Mouse (Mus musculus) kidney, postnatal 0 days (tissue): ENCODE data around the gene Gm3415. TPM values are rescaled to one million over a fixed set of nuclear protein-coding genes. Genes with fewer than 3 reads are reported as not detected.
"Not testable (repeated sequence)": the region's sequence is repeated elsewhere in the genome, so short reads cannot be mapped to it uniquely, and the experiment has no call there.

Experiments used
- ATAC-seq: fragments of 200-750 bp; cut with Nextera tagmentation; replicated peaks from 2 replicates; pipeline ENCODE4 v1.8.0; 2017; ENCODE audit warnings: low read depth, moderate number of reproducible peaks, moderate TSS enrichment, moderate library complexity; ENCODE audit not compliant: low FRiP score
- DNase-seq: peaks from one replicate; pipeline ENCODE4 v3.0.0-alpha.2; 2016; ENCODE audit warnings: low spot score
- H3K27ac ChIP-seq: fragments of 300-500 bp; sonication (generic); 2 replicates; pipeline ENCODE4 v1.5.1; 2014; ENCODE audit warnings: mild to moderate bottlenecking
- H3K27me3 ChIP-seq: fragments of 300-500 bp; sonication (generic); 2 replicates; pipeline ENCODE4 v1.6.1; 2014; ENCODE audit warnings: low read length, mixed read lengths; ENCODE audit not compliant: insufficient read depth
- H3K36me3 ChIP-seq: fragments of 300-500 bp; sonication (generic); 2 replicates; pipeline ENCODE4 v1.6.1; 2014; ENCODE audit warnings: low read length, mixed read lengths; ENCODE audit not compliant: insufficient read depth
- H3K4me1 ChIP-seq: fragments of 300-500 bp; sonication (generic); replicated peaks from 2 replicates; pipeline ENCODE4 v1.6.1; 2014; ENCODE audit warnings: antibody characterized with exemption, low read length, mixed read lengths; ENCODE audit not compliant: insufficient read depth
- H3K4me2 ChIP-seq: fragments of 300-500 bp; sonication (generic); 2 replicates; pipeline ENCODE4 v1.6.1; 2014; ENCODE audit warnings: mild to moderate bottlenecking, low read length, moderate library complexity, mixed read lengths
- H3K4me3 ChIP-seq: fragments of 300-500 bp; sonication (generic); replicated peaks from 2 replicates; pipeline ENCODE4 v1.5.1; 2014; ENCODE audit warnings: low read depth, low read length
- H3K9ac ChIP-seq: fragments of 300-500 bp; sonication (generic); 2 replicates; pipeline ENCODE4 v1.6.1; 2014; ENCODE audit warnings: low read depth, low read length
- H3K9me3 ChIP-seq: fragments of 300-500 bp; sonication (generic); replicated peaks from 2 replicates; pipeline ENCODE4 v1.6.1; 2016; ENCODE audit warnings: low read length, inconsistent platforms, mixed read lengths
- CTCF ChIP-seq: IDR thresholded peaks from 2 replicates; pipeline ENCODE4 v1.5.1; 2016; ENCODE audit warnings: antibody characterized with exemption, low read depth, mild to moderate bottlenecking, moderate library complexity
- WGBS: fragments of 180-500 bp; shearing (Covaris S2); extraction: QIAGEN DNeasy Blood & Tissue Kit; methylation state at CpG from one replicate; pipeline ENCODE4 v1.1.7; 2014; 5-methylcytosine and 5-hydroxymethylcytosine counted together
- polyA plus RNA-seq: library from polyadenylated mRNA; unstranded; fragments of >200 nt; fragmentation: Nextera tagmentation; extraction: Ambion mirVana; gene quantifications from 2 replicates; pipeline ENCODE4 v1.2.1, GENCODE M21; 2015

Gene Gm3415
- polyA plus RNA-seq, 1 experiment from 2014 or later = not detected

DNA sequence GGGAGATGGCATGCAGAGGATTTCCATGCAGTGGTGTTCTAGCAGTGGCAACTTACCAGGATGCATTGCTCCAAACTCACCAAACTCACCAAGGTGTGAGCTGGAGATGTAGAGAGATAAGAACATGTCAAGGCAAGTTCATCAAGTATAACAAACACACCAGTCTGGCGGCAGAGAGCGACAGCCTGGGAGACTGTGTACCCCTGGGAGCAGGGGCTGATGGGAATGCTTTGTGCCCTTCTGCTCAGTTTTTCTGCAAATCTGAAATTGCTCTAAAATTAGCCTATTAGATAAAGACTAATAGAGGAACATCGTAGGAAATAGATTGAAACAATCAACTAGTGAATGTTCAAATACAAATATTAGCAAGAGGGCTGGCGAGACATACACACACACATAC, 35.7 kb downstream of the Gm3415 start:
- H3K27me3 ChIP-seq = no peaks in the 10 kb centered on the region
- ATAC-seq = no peak
- DNase-seq = no peak
- 87% methylated on average over 4 of the region's 4 CpGs for WGBS
- no peak overlapping the region for H3K9ac ChIP-seq
- H3K4me1 ChIP-seq = no peaks in the 10 kb centered on the region
- no peak overlapping the region for H3K4me3 ChIP-seq
- no peak overlapping the region for H3K4me2 ChIP-seq
- H3K27ac ChIP-seq = no peak overlapping the region
- no peaks in the 10 kb centered on the region for H3K36me3 ChIP-seq
- no peak for TF ChIP-seq CTCF
- no peaks in the 10 kb centered on the region for H3K9me3 ChIP-seq

DNA sequence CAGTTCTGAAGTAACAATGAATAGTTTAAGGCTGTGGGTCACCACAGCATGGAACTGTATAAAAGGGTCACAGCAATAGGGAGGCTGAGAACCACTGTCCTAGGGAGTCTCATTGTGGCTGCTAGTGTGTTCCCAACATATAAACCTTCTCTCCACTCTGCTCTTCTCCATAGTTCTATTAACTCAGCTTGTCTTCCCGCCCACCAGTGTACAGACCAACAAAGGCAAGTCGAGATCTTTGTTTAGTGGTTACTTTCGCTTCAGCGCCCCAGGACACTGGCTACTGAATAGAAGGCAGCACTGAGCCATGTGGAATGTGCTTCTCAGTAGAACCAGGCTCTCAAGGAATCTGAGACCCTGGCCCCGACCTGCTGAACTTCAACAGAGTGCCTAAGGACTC, 36.6 kb downstream of the Gm3415 start:
- no peak overlapping the region for H3K4me3 ChIP-seq
- DNase-seq (no peak), ATAC-seq (no peak)
- WGBS = 64% methylated on average over 5 of the region's 5 CpGs
- H3K9me3 ChIP-seq = no peaks in the 10 kb centered on the region
- no peaks in the 10 kb centered on the region for H3K36me3 ChIP-seq
- no peak overlapping the region for H3K4me2 ChIP-seq
- no peak overlapping the region for H3K27ac ChIP-seq
- TF ChIP-seq CTCF = no peak
- no peaks in the 10 kb centered on the region for H3K27me3 ChIP-seq
- H3K9ac ChIP-seq = no peak overlapping the region
- H3K4me1 ChIP-seq = no peaks in the 10 kb centered on the region

GRCm38 (mm10) chr5:146596612-146597502, 40.9 kb downstream of the Gm3415 start:
- WGBS = 67% methylated on average over 18 of the region's 18 CpGs
- no peak overlapping the region for H3K4me3 ChIP-seq
- H3K9me3 ChIP-seq = no peaks in the 10 kb centered on the region
- no peak overlapping the region for H3K4me2 ChIP-seq
- H3K27ac ChIP-seq = no peak overlapping the region
- ATAC-seq (no peak), DNase-seq (no peak)
- H3K9ac ChIP-seq = no peak overlapping the region
- H3K36me3 ChIP-seq = no peaks in the 10 kb centered on the region
- no peaks in the 10 kb centered on the region for H3K27me3 ChIP-seq
- no peaks in the 10 kb centered on the region for H3K4me1 ChIP-seq
- no peak for TF ChIP-seq CTCF

- Histone ChIP-seq H3K9ac (no peak overlapping the region), H3K4me2 (no peak overlapping the region), H3K27me3 (no peaks in the 10 kb centered on the region), H3K9me3 (no peaks in the 10 kb centered on the region), H3K36me3 (no peaks in the 10 kb centered on the region), H3K4me1 (no peaks in the 10 kb centered on the region), H3K27ac (no peak overlapping the region), H3K4me3 (no peak overlapping the region)
- 88% methylated on average over 10 of the region's 10 CpGs for WGBS
- no peak for TF ChIP-seq CTCF
- no peak for ATAC-seq
- DNase-seq = no peak
These were observed 41.6 kb downstream of the Gm3415 start for GRCm38 (mm10) chr5:146597503-146597874.

- no peaks in the 10 kb centered on the region for H3K9me3 ChIP-seq
- H3K4me3 ChIP-seq = no peak overlapping the region
- H3K27ac ChIP-seq = no peak overlapping the region
- TF ChIP-seq CTCF = no peak
- no peak for ATAC-seq
- no peaks in the 10 kb centered on the region for H3K4me1 ChIP-seq
- 91% methylated on average over 27 of the region's 27 CpGs for WGBS
- no peaks in the 10 kb centered on the region for H3K27me3 ChIP-seq
- no peak for DNase-seq
- no peaks in the 10 kb centered on the region for H3K36me3 ChIP-seq
- no peak overlapping the region for H3K4me2 ChIP-seq
- H3K9ac ChIP-seq = no peak overlapping the region
These were observed 42.5 kb downstream of the Gm3415 start for GRCm38 (mm10) chr5:146598215-146599119.

GRCm38 (mm10) chr5:146599216-146599615, 43.3 kb downstream of the Gm3415 start:
- 73% methylated on average over 7 of the region's 7 CpGs for WGBS
- H3K27me3 ChIP-seq, H3K4me2 ChIP-seq, H3K27ac ChIP-seq, H3K9me3 ChIP-seq, DNase-seq, H3K36me3 ChIP-seq, H3K4me1 ChIP-seq, H3K4me3 ChIP-seq, H3K9ac ChIP-seq, ATAC-seq: not testable (repeated sequence)
